Mouse (Mus musculus) E14TG2a.4 (cell line): ENCODE data around the gene Wdr18.

Experiments used
- CTCF ChIP-seq: conservative IDR thresholded peaks from 2 replicates; pipeline ENCODE4 v1.5.1; 2014; ENCODE audit warnings: low read length
- NANOG ChIP-seq: IDR thresholded peaks from 2 replicates; pipeline ENCODE4 v1.6.1; 2014; ENCODE audit warnings: borderline replicate concordance, low read length, mixed read lengths
- POU5F1 ChIP-seq: IDR thresholded peaks from 2 replicates; pipeline ENCODE4 v1.6.1; 2014; ENCODE audit warnings: low read length, borderline replicate concordance

- no peak for TF ChIP-seq CTCF
- no peak for TF ChIP-seq NANOG
- no peak for TF ChIP-seq POU5F1
Observed at GRCm38 (mm10) chr10:79928030-79928694, 31.8 kb upstream of the Wdr18 start.
